Mouse (Mus musculus) C2C12 (cell line): ENCODE data around the gene Gm28036. TPM values are rescaled to one million over a fixed set of nuclear protein-coding genes. Genes with fewer than 3 reads are reported as not detected.

ENCODE experiments used
- H3K27me3 ChIP-seq: one replicate; pipeline ENCODE4 v1.6.1; 2011; ENCODE audit not compliant: control insufficient read depth, insufficient read depth, insufficient read length
- H3K36me3 ChIP-seq: one replicate; pipeline ENCODE4 v1.6.1; 2011; ENCODE audit not compliant: control insufficient read depth, insufficient read depth
- H3K4me3 ChIP-seq: one replicate; pipeline ENCODE4 v1.5.1; 2011; ENCODE audit warnings: mild to moderate bottlenecking, control low read depth; ENCODE audit not compliant: poor library complexity, insufficient read depth, severe bottlenecking
- H3K79me2 ChIP-seq: one replicate; pipeline ENCODE4 v1.6.1; 2011; ENCODE audit not compliant: control insufficient read depth, insufficient read depth
- H3K79me3 ChIP-seq: one replicate; pipeline ENCODE4 v1.6.1; 2011; ENCODE audit warnings: low read depth, control low read depth
- H3ac ChIP-seq: one replicate; pipeline ENCODE3; 2011; ENCODE audit warnings: low read depth; ENCODE audit not compliant: control insufficient read depth, insufficient read length
- CEBPB ChIP-seq: IDR thresholded peaks from one replicate; pipeline ENCODE4 v1.6.1; 2011; ENCODE audit warnings: low read depth, mild to moderate bottlenecking, control low read depth, moderate library complexity
- CTCF ChIP-seq: IDR thresholded peaks from one replicate; pipeline ENCODE4 v1.5.1; 2011; ENCODE audit not compliant: control insufficient read depth, insufficient read depth, insufficient read length
- FOSL1 ChIP-seq: IDR thresholded peaks from one replicate; pipeline ENCODE4 v1.8.0; 2011; ENCODE audit warnings: mild to moderate bottlenecking, low read length; ENCODE audit not compliant: poor library complexity, insufficient read depth, severe bottlenecking
- MAX ChIP-seq: IDR thresholded peaks from one replicate; pipeline ENCODE4 v1.6.1; 2011; ENCODE audit warnings: mild to moderate bottlenecking, control low read depth
- MYOD1 ChIP-seq: IDR thresholded peaks from one replicate; pipeline ENCODE4 v1.6.1; 2011; ENCODE audit warnings: low read depth; ENCODE audit not compliant: control insufficient read depth, insufficient read length
- MYOG ChIP-seq: IDR thresholded peaks from one replicate; pipeline ENCODE4 v1.6.1; 2011; ENCODE audit not compliant: control insufficient read depth, insufficient read length; ENCODE audit errors: extremely low read depth
- USF1 ChIP-seq: IDR thresholded peaks from one replicate; pipeline ENCODE4 v1.6.1; 2011; ENCODE audit warnings: low read depth, mild to moderate bottlenecking, control low read depth, moderate library complexity
- polyA plus RNA-seq: library from polyadenylated mRNA; unstranded; fragments of >200 nt; fragmentation: generic; extraction: Trizol; gene quantifications from one replicate; pipeline ENCODE4 v1.2.1, GENCODE M21; 2012; ENCODE audit warnings: missing spikeins

Gm28036 gene
- polyA plus RNA-seq, 1 experiment = 15.3 TPM

GRCm38 (mm10) chr2:156039390-156039789, 87.5 kb downstream of the Gm28036 start:
- no peak overlapping the region for H3ac ChIP-seq
- H3K36me3 ChIP-seq = no peaks in the 10 kb centered on the region
- TF ChIP-seq CTCF (no peak), CEBPB (no peak), USF1 (no peak)
- no peak overlapping the region for H3K4me3 ChIP-seq
- H3K79me2 ChIP-seq = no peaks in the 10 kb centered on the region
- H3K79me3 ChIP-seq = no peaks in the 10 kb centered on the region
- H3K27me3 ChIP-seq = peaks cover 60% of the 10 kb centered on the region

- no peak for TF ChIP-seq MAX
- no peak for TF ChIP-seq USF1
- no peak for TF ChIP-seq MYOG
- TF ChIP-seq MYOD1 = no peak
- no peak for TF ChIP-seq CEBPB
- no peak for TF ChIP-seq CTCF
- TF ChIP-seq FOSL1 = no peak
- Histone ChIP-seq H3K27me3 (peaks cover 8% of the 10 kb centered on the region), H3K79me3 (no peaks in the 10 kb centered on the region), H3K4me3 (no peak overlapping the region), H3K79me2 (no peaks in the 10 kb centered on the region), H3ac (no peak overlapping the region), H3K36me3 (no peaks in the 10 kb centered on the region)
Observed at GRCm38 (mm10) chr2:156025482-156025881, 101.4 kb downstream of the Gm28036 start.

Other genes starting within 250 kb of the Gm28036 start
- 47.6 TPM for gene Uqcc1, start 196.8 kb downstream of the Gm28036 start, polyA plus RNA-seq
- not detected for gene Gm15557, start 186.4 kb downstream of the Gm28036 start, polyA plus RNA-seq
- gene Gdf5, start 181.7 kb downstream of the Gm28036 start, polyA plus RNA-seq = not detected
- gene Cep250, start 170.6 kb downstream of the Gm28036 start, polyA plus RNA-seq = 24.1 TPM
- gene 6430550D23Rik, start 119.1 kb downstream of the Gm28036 start, polyA plus RNA-seq = 0.09 TPM
- gene Ergic3, start 119.0 kb downstream of the Gm28036 start, polyA plus RNA-seq = 230 TPM
- not detected for gene Fer1l4, start 74.1 kb downstream of the Gm28036 start, polyA plus RNA-seq
- gene Spag4, start 61.9 kb downstream of the Gm28036 start, polyA plus RNA-seq = 2.3 TPM
- 54.6 TPM for gene Cpne1, start 15.1 kb downstream of the Gm28036 start, polyA plus RNA-seq
- 6.4 TPM for gene Rbm12, start 15.1 kb downstream of the Gm28036 start, polyA plus RNA-seq
- 287 TPM for gene Romo1, start 16.9 kb upstream of the Gm28036 start, polyA plus RNA-seq
- gene Nfs1, start 17.1 kb upstream of the Gm28036 start, polyA plus RNA-seq = 33.7 TPM
- 51.3 TPM for gene Rbm39, start 53.1 kb upstream of the Gm28036 start, polyA plus RNA-seq
- 18.1 TPM for gene Phf20, start 69.4 kb upstream of the Gm28036 start, polyA plus RNA-seq
- gene Cnbd2, start 185.2 kb upstream of the Gm28036 start, polyA plus RNA-seq = 1.7 TPM
- gene Scand1, start 185.6 kb upstream of the Gm28036 start, polyA plus RNA-seq = 140 TPM